Mouse (Mus musculus): ENCODE measurements around the gene Nrd1.

GRCm38 (mm10) chr4:108976458-108977071 is 23.9 kb upstream of the Nrd1 start:
- TF ChIP-seq TAL1 (IDR thresholded peaks at IDR 0.05; ENCODE audit: low read length), result no peak
- no peak for TF ChIP-seq GATA1 (IDR thresholded peaks at IDR 0.05; ENCODE audit: low read length)

Measured in erythroblast, embryonic 14.5 days (primary cell).